Mouse (Mus musculus): ENCODE measurements around the gene Gls. TPM values are rescaled to one million over a fixed set of nuclear protein-coding genes. Genes with fewer than 3 reads are reported as not detected.

The Gls gene
- polyA plus RNA-seq, 1 experiment from 2014 or later = 35.4 TPM

- H3K9me3 ChIP-seq (replicated peaks; ENCODE audit: control insufficient read depth, low read length) = no peaks in the 10 kb centered on the region
- no peak overlapping the region for H3K9ac ChIP-seq (ENCODE audit: low read length)
- H3K4me3 ChIP-seq (ENCODE audit: low read depth, low read length) = no peak overlapping the region
- 94% methylated on average over 8 of the region's 8 CpGs for WGBS
- H3K4me2 ChIP-seq (ENCODE audit: low read length) = no peak overlapping the region
- no peak for DNase-seq (ENCODE audit: low spot score)
- no peaks in the 10 kb centered on the region for H3K4me1 ChIP-seq (ENCODE audit: control insufficient read depth, insufficient read depth, low read length)
- H3K36me3 ChIP-seq (ENCODE audit: control insufficient read depth, insufficient read depth, low read length) = 0 out of 2 replicates have a peak, but pooled peaks cover 4% of the 10 kb centered on the region
- H3K27ac ChIP-seq (ENCODE audit: low read depth, low read length) = no peak overlapping the region
- no peak for ATAC-seq
- H3K27me3 ChIP-seq (replicated peaks; ENCODE audit: control insufficient read depth, insufficient read depth, low read length) = no peaks in the 10 kb centered on the region
Observed at GRCm38 (mm10) chr1:52154890-52155289, 78.1 kb downstream of the Gls start.

- H3K9me3 ChIP-seq (replicated peaks; ENCODE audit: control insufficient read depth, low read length) = no peaks in the 10 kb centered on the region
- H3K27ac ChIP-seq (ENCODE audit: low read depth, low read length) = no peak overlapping the region
- no peak for DNase-seq (ENCODE audit: low spot score)
- 0 out of 2 replicates have a peak, but pooled peaks cover 4% of the 10 kb centered on the region for H3K36me3 ChIP-seq (ENCODE audit: control insufficient read depth, insufficient read depth, low read length)
- no peaks in the 10 kb centered on the region for H3K27me3 ChIP-seq (replicated peaks; ENCODE audit: control insufficient read depth, insufficient read depth, low read length)
- no peak overlapping the region for H3K9ac ChIP-seq (ENCODE audit: low read length)
- no peak overlapping the region for H3K4me2 ChIP-seq (ENCODE audit: low read length)
- H3K4me3 ChIP-seq (ENCODE audit: low read depth, low read length) = no peak overlapping the region
- no peaks in the 10 kb centered on the region for H3K4me1 ChIP-seq (ENCODE audit: control insufficient read depth, insufficient read depth, low read length)
- WGBS = 40% methylated on average over 3 of the region's 3 CpGs
- no peak for ATAC-seq
Observed at GRCm38 (mm10) chr1:52152936-52153335, 80.1 kb downstream of the Gls start.

GRCm38 (mm10) chr1:52152369-52152768 lies 80.7 kb downstream of the Gls start:
- no peak for DNase-seq (ENCODE audit: low spot score)
- 74% methylated on average over 13 of the region's 13 CpGs for WGBS

GRCm38 (mm10) chr1:52151166-52151565 lies 81.9 kb downstream of the Gls start:
- H3K9ac ChIP-seq (ENCODE audit: low read length) = no peak overlapping the region
- 0 out of 2 replicates have a peak, but pooled peaks cover 4% of the 10 kb centered on the region for H3K36me3 ChIP-seq (ENCODE audit: control insufficient read depth, insufficient read depth, low read length)
- H3K27me3 ChIP-seq (replicated peaks; ENCODE audit: control insufficient read depth, insufficient read depth, low read length) = no peaks in the 10 kb centered on the region
- H3K4me2 ChIP-seq (ENCODE audit: low read length) = no peak overlapping the region
- ATAC-seq = no peak
- no peaks in the 10 kb centered on the region for H3K9me3 ChIP-seq (replicated peaks; ENCODE audit: control insufficient read depth, low read length)
- no peaks in the 10 kb centered on the region for H3K4me1 ChIP-seq (ENCODE audit: control insufficient read depth, insufficient read depth, low read length)
- no peak overlapping the region; the same call in 1 of the 2 replicates for H3K27ac ChIP-seq (ENCODE audit: low read depth, low read length)
- no peak for DNase-seq (ENCODE audit: low spot score)
- WGBS = 93% methylated on average over 5 of the region's 5 CpGs
- no peak overlapping the region for H3K4me3 ChIP-seq (ENCODE audit: low read depth, low read length)

More at GRCm38 (mm10) chr1:52152369-52152768, 80.7 kb downstream of the Gls start:
- H3K4me1 ChIP-seq (ENCODE audit: control insufficient read depth, insufficient read depth, low read length) = no peaks in the 10 kb centered on the region
- no peak for ATAC-seq
- H3K27ac ChIP-seq (ENCODE audit: low read depth, low read length) = no peak overlapping the region
- H3K4me3 ChIP-seq (ENCODE audit: low read depth, low read length) = no peak overlapping the region
- no peaks in the 10 kb centered on the region for H3K9me3 ChIP-seq (replicated peaks; ENCODE audit: control insufficient read depth, low read length)
- H3K4me2 ChIP-seq (ENCODE audit: low read length) = no peak overlapping the region
- H3K27me3 ChIP-seq (replicated peaks; ENCODE audit: control insufficient read depth, insufficient read depth, low read length) = no peaks in the 10 kb centered on the region
- H3K36me3 ChIP-seq (ENCODE audit: control insufficient read depth, insufficient read depth, low read length) = 0 out of 2 replicates have a peak, but pooled peaks cover 4% of the 10 kb centered on the region
- H3K9ac ChIP-seq (ENCODE audit: low read length) = no peak overlapping the region

GRCm38 (mm10) chr1:52150676-52151075 lies 82.4 kb downstream of the Gls start:
- Histone ChIP-seq H3K27me3 (replicated peaks; ENCODE audit: control insufficient read depth, insufficient read depth, low read length) (no peaks in the 10 kb centered on the region), H3K4me2 (ENCODE audit: low read length) (no peak overlapping the region), H3K36me3 (ENCODE audit: control insufficient read depth, insufficient read depth, low read length) (0 out of 2 replicates have a peak, but pooled peaks cover 3% of the 10 kb centered on the region), H3K4me1 (ENCODE audit: control insufficient read depth, insufficient read depth, low read length) (no peaks in the 10 kb centered on the region), H3K4me3 (ENCODE audit: low read depth, low read length) (no peak overlapping the region), H3K9ac (ENCODE audit: low read length) (no peak overlapping the region), H3K27ac (ENCODE audit: low read depth, low read length) (peak overlapping the region; percentile 55; the same call in 1 of the 2 replicates), H3K9me3 (replicated peaks; ENCODE audit: control insufficient read depth, low read length) (no peaks in the 10 kb centered on the region)
- WGBS = 62% methylated on average over 11 of the region's 11 CpGs
- DNase-seq (ENCODE audit: low spot score) (no peak), ATAC-seq (no peak)

- H3K4me3 ChIP-seq (ENCODE audit: low read depth, low read length) = no peak overlapping the region
- no peak overlapping the region for H3K9ac ChIP-seq (ENCODE audit: low read length)
- H3K36me3 ChIP-seq (ENCODE audit: control insufficient read depth, insufficient read depth, low read length) = no peaks in the 10 kb centered on the region
- DNase-seq (ENCODE audit: low spot score) (peak; percentile 85), ATAC-seq (peak; percentile 80)
- no peak overlapping the region for H3K4me2 ChIP-seq (ENCODE audit: low read length)
- WGBS = 63% methylated on average over 9 of the region's 9 CpGs
- H3K27ac ChIP-seq (ENCODE audit: low read depth, low read length) = no peak overlapping the region
- no peaks in the 10 kb centered on the region for H3K9me3 ChIP-seq (replicated peaks; ENCODE audit: control insufficient read depth, low read length)
- no peaks in the 10 kb centered on the region for H3K27me3 ChIP-seq (replicated peaks; ENCODE audit: control insufficient read depth, insufficient read depth, low read length)
- no peaks in the 10 kb centered on the region for H3K4me1 ChIP-seq (ENCODE audit: control insufficient read depth, insufficient read depth, low read length)
Observed at GRCm38 (mm10) chr1:52149934-52150346, 83.1 kb downstream of the Gls start.

- ATAC-seq (no peak), DNase-seq (ENCODE audit: low spot score) (no peak)
- Histone ChIP-seq H3K4me3 (ENCODE audit: low read depth, low read length) (no peak overlapping the region), H3K9ac (ENCODE audit: low read length) (no peak overlapping the region), H3K27me3 (replicated peaks; ENCODE audit: control insufficient read depth, insufficient read depth, low read length) (no peaks in the 10 kb centered on the region), H3K27ac (ENCODE audit: low read depth, low read length) (no peak overlapping the region), H3K4me2 (ENCODE audit: low read length) (no peak overlapping the region), H3K9me3 (replicated peaks; ENCODE audit: control insufficient read depth, low read length) (no peaks in the 10 kb centered on the region), H3K4me1 (ENCODE audit: control insufficient read depth, insufficient read depth, low read length) (no peaks in the 10 kb centered on the region), H3K36me3 (ENCODE audit: control insufficient read depth, insufficient read depth, low read length) (no peaks in the 10 kb centered on the region)
- WGBS = 80% methylated on average over 7 of the region's 7 CpGs
Observed at GRCm38 (mm10) chr1:52148696-52149095, 84.3 kb downstream of the Gls start.

GRCm38 (mm10) chr1:52148178-52148577 lies 84.9 kb downstream of the Gls start:
- DNase-seq (ENCODE audit: low spot score) (no peak), ATAC-seq (no peak)
- Histone ChIP-seq H3K4me1 (ENCODE audit: control insufficient read depth, insufficient read depth, low read length) (no peaks in the 10 kb centered on the region), H3K4me2 (ENCODE audit: low read length) (no peak overlapping the region), H3K4me3 (ENCODE audit: low read depth, low read length) (no peak overlapping the region), H3K27me3 (replicated peaks; ENCODE audit: control insufficient read depth, insufficient read depth, low read length) (no peaks in the 10 kb centered on the region), H3K36me3 (ENCODE audit: control insufficient read depth, insufficient read depth, low read length) (no peaks in the 10 kb centered on the region), H3K9ac (ENCODE audit: low read length) (no peak overlapping the region), H3K9me3 (replicated peaks; ENCODE audit: control insufficient read depth, low read length) (no peaks in the 10 kb centered on the region), H3K27ac (ENCODE audit: low read depth, low read length) (no peak overlapping the region)
- 79% methylated on average over 7 of the region's 7 CpGs for WGBS

GRCm38 (mm10) chr1:52147431-52147830 lies 85.6 kb downstream of the Gls start:
- no peak overlapping the region for H3K4me2 ChIP-seq (ENCODE audit: low read length)
- H3K27me3 ChIP-seq (replicated peaks; ENCODE audit: control insufficient read depth, insufficient read depth, low read length) = no peaks in the 10 kb centered on the region
- no peak for DNase-seq (ENCODE audit: low spot score)
- H3K4me3 ChIP-seq (ENCODE audit: low read depth, low read length) = no peak overlapping the region
- H3K4me1 ChIP-seq (ENCODE audit: control insufficient read depth, insufficient read depth, low read length) = no peaks in the 10 kb centered on the region
- no peak overlapping the region for H3K27ac ChIP-seq (ENCODE audit: low read depth, low read length)
- H3K36me3 ChIP-seq (ENCODE audit: control insufficient read depth, insufficient read depth, low read length) = no peaks in the 10 kb centered on the region
- 89% methylated on average over 2 of the region's 2 CpGs for WGBS
- H3K9ac ChIP-seq (ENCODE audit: low read length) = no peak overlapping the region
- no peak for ATAC-seq
- no peaks in the 10 kb centered on the region for H3K9me3 ChIP-seq (replicated peaks; ENCODE audit: control insufficient read depth, low read length)

All from forebrain, embryonic 14.5 days (tissue).